Comparison of ENCODE assay signal across 8 mouse cellular contexts in genomic region chr13:100785806-100786413, GRCm38 (mm10). TPM values are rescaled to one million over a fixed set of nuclear protein-coding genes. Genes with fewer than 3 reads are reported as not detected.
A peak's percentile ranks its signal among the peaks of the same experiment; 100 is the strongest.
DNase-seq lines count a peak whose midpoint lies in the region; ATAC-seq and TF ChIP-seq lines count a peak whose summit lies in the region.

No protein-coding gene starts in this region.

- H3K27ac ChIP-seq in testis, adult 2 months (ENCODE audit: control insufficient read depth, insufficient read depth, low read depth, low read length) = peak overlapping the region; percentile 71
- no peak overlapping the region for H3K27ac ChIP-seq in hindbrain, embryonic 13.5 days

- TF ChIP-seq POLR2A in testis, adult 2 months (IDR thresholded peaks at IDR 0.05; ENCODE audit: control insufficient read depth, low read depth, low read length) = no peak

- no peaks in the 10 kb centered on the region for H3K27me3 ChIP-seq in testis, adult 2 months (ENCODE audit: control insufficient read depth, insufficient read depth, low read length)
- no peaks in the 10 kb centered on the region for H3K27me3 ChIP-seq in hindbrain, embryonic 13.5 days

- no peaks in the 10 kb centered on the region for H3K36me3 ChIP-seq in testis, adult 2 months (ENCODE audit: control insufficient read depth, insufficient read depth, low read length)
- no peaks in the 10 kb centered on the region for H3K36me3 ChIP-seq in hindbrain, embryonic 13.5 days

- peak overlapping the region; percentile 96 for H3K4me3 ChIP-seq in testis, adult 2 months (ENCODE audit: control insufficient read depth, low read depth, low read length)
- peak overlapping the region; percentile 61 for H3K4me3 ChIP-seq in hindbrain, embryonic 13.5 days

- H3K4me1 ChIP-seq in testis, adult 2 months (ENCODE audit: control insufficient read depth, insufficient read depth, low read length) = peaks cover 11% of the 10 kb centered on the region
- peaks cover 24% of the 10 kb centered on the region for H3K4me1 ChIP-seq in hindbrain, embryonic 13.5 days (replicated peaks)

- DNase-seq in testis, postnatal 10 days (ENCODE audit: low spot score) = no peak
- DNase-seq in mesoderm, embryonic 11.5 days (ENCODE audit: low read depth, low spot score) = peak; percentile 6
- DNase-seq in yolk sac, embryonic 10.5 days (ENCODE audit: low spot score) = peak; percentile 51
- DNase-seq in cerebellum, adult 18-20 months = no peak
- no peak for DNase-seq in layer of hippocampus, postnatal 10 days (ENCODE audit: low spot score in 2 of 2)

- WGBS in hindbrain, embryonic 13.5 days = under 1% methylated on average over 30 of the region's 30 CpGs

- ATAC-seq in common myeloid progenitor, adult 5-6 weeks (replicated peaks; ENCODE audit: low read depth, poor library complexity, severe bottlenecking) = peak; percentile 48
- ATAC-seq in hindbrain, embryonic 13.5 days (ENCODE audit: low FRiP score) = peak; percentile 63; the same call in 1 of the 2 replicates

- peak overlapping the region; percentile 98 for H3K4me2 ChIP-seq in hindbrain, embryonic 13.5 days

- TF ChIP-seq CTCF in testis, adult 2 months (IDR thresholded peaks at IDR 0.05; ENCODE audit: control insufficient read depth, insufficient read depth, insufficient replicate concordance, low read depth, low read length) = no peak

- H3K9me3 ChIP-seq in hindbrain, embryonic 13.5 days = no peaks in the 10 kb centered on the region

- peak overlapping the region; percentile 65 for H3K9ac ChIP-seq in hindbrain, embryonic 13.5 days

RNA-seq across cellular contexts. Expression of gene Ccnb1, which starts 0.5 kb away (rescaled TPM):
- 39.9 and 41.6 TPM in 2 replicates for polyA plus RNA-seq in testis, adult 2 months (2012; rRNA removed)
- 152 and 167 TPM in 2 replicates for total RNA-seq in common myeloid progenitor, adult 5-6 weeks (2017)
- 57.6 and 65.0 TPM in 2 replicates for polyA plus RNA-seq in hindbrain, embryonic 13.5 days (2015; fragmentation: Nextera tagmentation; extraction: Ambion mirVana)
- 1 to 10 TPM; 5.2 to 7.0 TPM for total RNA-seq in layer of hippocampus, postnatal 10 days (2021)

RNA-seq across cellular contexts. Expression of gene Cenph, which starts 10.2 kb away (rescaled TPM):
- 3.2 and 3.9 TPM in 2 replicates for polyA plus RNA-seq in testis, adult 2 months (2012; rRNA removed)
- total RNA-seq in common myeloid progenitor, adult 5-6 weeks (2017) = 60.8 and 70.5 TPM in 2 replicates
- 10.2 and 11.5 TPM in 2 replicates for polyA plus RNA-seq in hindbrain, embryonic 13.5 days (2015; fragmentation: Nextera tagmentation; extraction: Ambion mirVana)
- total RNA-seq in layer of hippocampus, postnatal 10 days (2021) = 1 to 10 TPM; 2.4 TPM

RNA-seq across cellular contexts. Expression of gene Mrps36, which starts 41.5 kb away (rescaled TPM):
- polyA plus RNA-seq in testis, adult 2 months (2012; rRNA removed) = 143 and 149 TPM in 2 replicates
- total RNA-seq in common myeloid progenitor, adult 5-6 weeks (2017) = 59.3 and 61.7 TPM in 2 replicates
- 139 and 151 TPM in 2 replicates for polyA plus RNA-seq in hindbrain, embryonic 13.5 days (2015; fragmentation: Nextera tagmentation; extraction: Ambion mirVana)
- total RNA-seq in layer of hippocampus, postnatal 10 days (2021) = 10 to 100 TPM; 59.0 to 60.2 TPM

RNA-seq across cellular contexts. Expression of gene Slc30a5, which starts 47.3 kb away (rescaled TPM):
- 8.9 and 12.5 TPM in 2 replicates for polyA plus RNA-seq in testis, adult 2 months (2012; rRNA removed)
- total RNA-seq in common myeloid progenitor, adult 5-6 weeks (2017) = 72.3 and 119 TPM in 2 replicates
- 32.9 and 34.3 TPM in 2 replicates for polyA plus RNA-seq in hindbrain, embryonic 13.5 days (2015; fragmentation: Nextera tagmentation; extraction: Ambion mirVana)
- total RNA-seq in layer of hippocampus, postnatal 10 days (2021) = 10 to 100 TPM; 32.7 to 38.1 TPM

RNA-seq across cellular contexts. Expression of gene Cdk7, which starts 55.2 kb away (rescaled TPM):
- polyA plus RNA-seq in testis, adult 2 months (2012; rRNA removed) = 11.8 and 11.9 TPM in 2 replicates
- 44.8 and 46.2 TPM in 2 replicates for total RNA-seq in common myeloid progenitor, adult 5-6 weeks (2017)
- 50.7 and 53.1 TPM in 2 replicates for polyA plus RNA-seq in hindbrain, embryonic 13.5 days (2015; fragmentation: Nextera tagmentation; extraction: Ambion mirVana)
- 10 to 100 TPM; 33.7 to 34.7 TPM for total RNA-seq in layer of hippocampus, postnatal 10 days (2021)

Comparison
In these comparisons a context has a peak if more than half of its experiments do, and no peak if none do; other contexts are left out.
1. DNase-seq: peak in mesoderm, embryonic 11.5 days (single experiment) and yolk sac, embryonic 10.5 days (single experiment); none in testis, postnatal 10 days (single experiment), cerebellum, adult 18-20 months (0 of 2) and layer of hippocampus, postnatal 10 days (0 of 2).
2. RNA of gene Ccnb1, which starts 0.5 kb away (total RNA-seq): 152 to 167 TPM in common myeloid progenitor, adult 5-6 weeks; 5.2 to 7.0 TPM in layer of hippocampus, postnatal 10 days; every median in the first group is over 10 times any median in the second.
3. RNA of gene Cenph, which starts 10.2 kb away (total RNA-seq): 60.8 to 70.5 TPM in common myeloid progenitor, adult 5-6 weeks; 2.4 TPM in layer of hippocampus, postnatal 10 days; every median in the first group is over 10 times any median in the second.